Mouse (Mus musculus): ENCODE measurements around the gene Map6.

Gene Map6

DNA sequence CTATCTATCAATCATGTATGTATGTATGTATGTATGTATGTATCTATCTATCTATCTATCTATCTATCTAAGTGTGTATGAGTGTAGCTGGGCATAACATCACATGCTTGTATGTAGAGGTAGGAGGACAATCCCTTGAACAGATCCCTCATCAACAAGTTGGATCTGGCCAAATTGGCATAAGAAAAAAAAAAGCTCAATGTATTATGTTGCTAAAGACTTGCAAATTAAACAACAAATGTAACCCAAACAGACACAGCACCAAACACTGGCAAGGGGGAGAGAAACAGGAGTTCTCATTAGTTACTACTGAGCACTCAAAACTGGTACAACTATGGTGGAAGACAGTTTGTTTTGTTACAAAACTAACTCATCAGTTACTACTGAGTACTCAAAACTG lies 2.6 kb upstream of the Map6 start:
- in situ Hi-C loops (cut with MboI, MseI) = no loop called here

DNA sequence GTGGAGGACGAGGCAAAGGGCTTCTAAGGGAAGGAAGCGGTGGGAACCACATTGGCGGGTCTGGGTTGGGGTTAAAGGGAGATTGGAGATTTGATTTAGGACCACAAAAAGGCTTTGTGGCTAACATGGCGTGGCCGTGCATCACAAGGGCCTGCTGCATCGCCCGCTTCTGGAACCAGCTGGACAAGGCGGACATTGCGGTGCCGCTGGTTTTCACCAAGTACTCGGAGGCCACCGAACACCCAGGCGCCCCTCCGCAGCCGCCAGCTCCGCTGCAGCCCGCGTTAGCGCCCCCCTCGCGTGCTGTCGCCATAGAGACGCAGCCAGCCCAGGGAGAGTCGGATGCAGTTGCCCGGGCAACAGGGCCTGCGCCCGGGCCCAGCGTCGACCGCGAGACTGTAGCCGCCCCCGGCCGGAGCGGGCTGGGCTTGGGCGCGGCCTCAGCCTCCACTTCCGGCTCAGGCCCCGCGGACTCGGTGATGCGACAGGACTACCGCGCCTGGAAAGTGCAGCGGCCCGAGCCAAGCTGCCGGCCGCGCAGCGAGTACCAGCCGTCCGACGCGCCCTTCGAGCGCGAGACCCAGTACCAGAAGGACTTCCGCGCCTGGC lies 754 bp downstream of the Map6 start:
- in situ Hi-C loops (cut with MboI, MseI) = no loop called here

DNA sequence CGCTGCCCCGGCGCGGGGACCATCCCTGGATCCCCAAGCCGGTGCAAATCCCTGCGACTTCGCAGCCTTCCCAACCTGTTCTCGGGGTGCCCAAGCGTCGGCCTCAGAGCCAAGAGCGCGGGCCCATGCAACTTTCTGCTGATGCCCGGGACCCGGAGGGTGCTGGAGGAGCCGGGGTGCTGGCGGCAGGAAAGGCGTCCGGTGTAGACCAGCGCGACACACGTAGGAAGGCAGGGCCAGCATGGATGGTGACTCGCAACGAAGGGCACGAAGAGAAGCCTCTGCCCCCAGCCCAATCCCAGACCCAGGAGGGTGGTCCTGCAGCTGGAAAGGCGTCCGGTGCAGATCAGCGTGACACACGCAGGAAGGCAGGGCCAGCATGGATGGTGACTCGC lies 1.3 kb downstream of the Map6 start:
- in situ Hi-C loops (cut with MboI, MseI) = no loop called here

DNA sequence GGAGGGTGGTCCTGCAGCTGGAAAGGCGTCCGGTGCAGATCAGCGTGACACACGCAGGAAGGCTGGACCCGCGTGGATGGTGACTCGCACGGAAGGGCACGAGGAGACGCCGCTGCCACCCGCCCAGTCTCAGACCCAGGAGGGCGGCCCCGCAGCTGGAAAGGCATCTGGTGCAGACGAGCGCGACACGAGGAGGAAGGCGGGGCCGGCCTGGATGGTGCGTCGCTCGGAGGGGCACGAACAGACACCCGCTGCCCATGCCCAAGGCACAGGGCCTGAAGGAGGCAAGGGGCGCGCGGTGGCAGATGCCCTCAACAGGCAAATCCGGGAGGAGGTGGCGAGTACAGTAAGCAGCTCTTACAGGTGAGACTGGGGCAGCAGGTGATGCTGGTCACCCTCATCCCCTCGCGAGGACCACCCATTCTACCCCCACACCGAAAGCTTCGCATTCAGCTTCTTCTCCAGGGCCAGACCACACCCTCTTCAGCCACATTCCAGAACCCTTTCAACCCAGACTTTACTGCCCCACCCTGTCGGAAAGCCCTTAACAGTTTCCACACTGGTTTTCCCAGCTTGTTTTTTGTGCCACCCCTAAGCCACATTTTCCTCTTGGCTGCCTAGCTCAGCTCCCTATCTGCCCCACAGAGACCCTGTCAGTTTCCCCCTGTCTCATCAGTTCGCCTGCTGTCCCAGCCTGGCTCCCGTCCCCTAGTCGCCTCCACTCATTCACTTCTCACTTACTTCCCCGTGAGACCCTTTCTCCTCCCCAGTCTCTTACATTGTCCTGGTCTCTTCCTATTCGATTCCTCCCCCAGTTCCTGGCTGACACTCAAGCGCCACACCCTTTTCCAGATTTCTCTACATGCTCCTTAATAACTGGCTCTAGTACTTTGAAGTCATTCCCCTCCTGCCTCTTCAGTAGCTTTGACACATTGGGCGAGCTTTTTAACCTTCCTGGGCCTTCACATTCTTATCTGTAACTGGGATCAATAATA lies 2.0 kb downstream of the Map6 start:
- in situ Hi-C loops (cut with MboI, MseI) = no loop called here

DNA sequence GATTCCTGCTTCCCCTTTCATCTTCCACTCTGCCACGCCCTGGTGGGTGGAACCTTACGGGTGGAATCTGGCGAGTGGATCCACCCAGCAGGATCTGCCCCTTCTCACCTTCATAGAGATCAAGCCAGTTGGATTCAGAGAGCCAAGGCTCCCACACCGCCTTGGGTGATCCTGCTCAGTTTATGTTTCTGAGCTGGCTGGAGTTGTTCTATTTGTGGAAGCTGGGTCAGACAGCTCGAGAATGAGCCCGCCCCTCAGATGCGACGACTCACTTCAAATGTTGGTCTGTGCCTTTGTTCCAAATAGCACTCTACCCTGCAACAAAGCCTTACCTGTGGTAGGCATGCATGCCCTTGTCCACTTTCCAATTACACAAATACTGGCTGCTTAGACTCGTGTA lies 4.4 kb downstream of the Map6 start:
- in situ Hi-C loops (cut with MboI, MseI) = no loop called here

DNA sequence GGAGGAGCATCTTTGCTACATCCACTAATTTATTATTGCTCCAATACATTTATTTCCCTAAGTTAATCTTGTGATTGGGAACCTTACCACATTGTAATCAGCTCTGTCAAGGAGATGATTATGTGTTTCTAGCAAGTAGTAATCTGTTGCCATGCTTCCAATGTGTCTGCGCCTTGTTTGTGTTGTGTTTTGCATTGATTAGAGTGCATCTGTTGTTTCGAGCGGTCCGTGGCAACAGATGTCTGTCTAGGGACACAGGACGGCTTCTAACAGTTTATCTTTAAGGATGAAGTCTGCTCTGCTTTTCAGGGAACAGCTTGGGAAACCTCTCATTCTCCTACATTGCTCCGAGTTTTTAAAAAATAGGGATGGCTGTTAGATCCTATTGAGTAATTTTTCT lies 7.9 kb downstream of the Map6 start:
- in situ Hi-C loops (cut with MboI, MseI) = no loop called here

DNA sequence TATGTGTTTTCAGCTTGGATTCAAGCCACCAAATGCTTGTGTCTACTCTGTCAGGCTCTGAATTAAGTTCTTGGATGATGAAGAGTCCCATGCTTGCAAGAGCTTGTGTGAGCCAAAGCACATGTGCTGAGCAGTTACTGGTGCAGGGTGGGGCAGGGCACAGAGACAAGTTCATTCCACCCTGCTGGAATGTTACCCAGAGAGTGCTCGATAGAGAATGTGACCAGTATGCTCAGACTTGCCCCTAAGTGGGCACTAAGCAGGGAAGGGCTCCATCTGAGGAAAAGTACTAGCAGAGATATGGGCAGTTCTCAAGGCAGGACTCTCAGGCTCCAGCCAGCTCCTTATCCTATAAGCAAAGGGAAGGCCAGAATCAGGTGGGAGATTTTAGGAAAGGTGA lies 9.4 kb downstream of the Map6 start:
- in situ Hi-C loops (cut with MboI, MseI) = no loop called here

DNA sequence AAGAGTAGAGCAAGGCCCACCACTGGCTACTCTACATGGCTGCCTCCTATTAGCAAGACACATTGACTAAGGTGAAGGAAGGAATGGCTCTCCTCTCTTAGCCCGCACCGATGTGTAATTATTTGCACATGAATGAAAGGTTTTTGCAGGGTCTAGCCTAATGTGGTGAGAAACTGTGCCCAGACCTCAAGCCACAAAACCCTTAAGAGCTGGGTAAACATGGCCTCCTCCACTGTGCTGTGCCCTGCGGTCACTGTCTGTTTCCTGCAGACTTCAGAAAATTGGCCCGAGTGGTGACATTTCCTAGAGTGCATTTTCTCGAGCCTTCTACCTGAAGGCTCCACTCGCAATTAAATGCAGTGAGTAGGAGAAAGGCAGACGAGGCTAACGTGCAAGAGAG lies 11.1 kb downstream of the Map6 start:
- in situ Hi-C loops (cut with MboI, MseI) = no loop called here

DNA sequence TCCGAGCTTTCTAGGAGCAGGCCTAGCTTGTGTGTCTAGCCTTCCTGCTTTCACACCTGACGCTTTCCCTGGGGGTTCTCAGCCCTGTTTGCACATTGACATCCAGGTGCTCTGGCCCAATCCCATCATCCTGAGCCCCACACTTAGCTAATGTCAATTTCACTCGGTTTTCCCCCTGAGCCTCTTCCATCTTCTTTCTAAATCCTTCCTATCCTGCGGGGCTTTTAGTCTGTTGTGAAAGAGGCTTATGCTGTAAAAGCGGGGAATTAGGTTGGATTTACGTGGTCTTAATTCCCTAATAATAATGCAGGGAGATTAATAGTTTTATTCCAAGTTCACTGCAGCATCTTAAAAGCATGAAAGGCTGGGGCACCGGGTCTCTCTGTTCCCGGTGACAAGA lies 12.3 kb downstream of the Map6 start:
- in situ Hi-C loops (cut with MboI, MseI) = no loop called here

DNA sequence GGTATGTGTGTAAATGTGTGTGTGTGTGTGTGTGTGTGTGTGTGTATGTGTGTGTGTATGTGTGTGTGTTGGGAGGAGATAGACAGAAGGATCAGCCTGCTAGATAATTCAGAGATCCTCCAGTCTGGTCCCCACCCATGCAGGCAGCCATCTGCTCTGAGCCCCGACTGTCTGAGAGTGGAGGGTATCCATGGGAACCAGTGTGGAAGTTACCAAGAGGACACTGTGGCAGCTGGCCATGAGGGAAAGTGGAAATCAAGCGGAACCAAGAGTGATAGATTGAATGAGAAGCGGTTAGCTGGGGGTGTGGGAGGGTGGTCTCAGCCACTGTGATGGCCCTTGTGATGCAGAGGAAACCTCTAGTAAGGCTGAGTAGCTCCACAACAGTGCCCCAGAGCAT lies 20.0 kb downstream of the Map6 start:
- in situ Hi-C loops (cut with MboI, MseI) = no loop called here

DNA sequence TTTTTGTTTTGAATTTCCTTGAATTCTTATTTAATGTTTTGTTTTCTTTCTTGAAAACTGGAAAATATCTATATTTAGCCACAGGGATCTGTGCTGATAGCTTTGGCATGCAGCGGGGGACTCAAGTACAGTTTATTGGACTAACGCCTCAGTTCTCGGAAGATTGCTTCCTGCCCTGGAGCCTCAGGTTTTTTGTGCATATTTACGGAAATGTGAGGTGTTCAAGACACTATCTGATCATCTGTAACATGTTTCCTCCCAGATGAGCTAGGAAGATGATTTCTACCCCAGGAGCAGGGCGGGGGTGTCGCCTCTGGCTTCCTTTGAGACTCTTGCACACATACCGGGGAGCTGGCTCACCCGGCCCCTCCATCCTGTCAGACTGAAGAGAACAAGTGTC lies 22.8 kb downstream of the Map6 start:
- in situ Hi-C loops (cut with MboI, MseI) = no loop called here

DNA sequence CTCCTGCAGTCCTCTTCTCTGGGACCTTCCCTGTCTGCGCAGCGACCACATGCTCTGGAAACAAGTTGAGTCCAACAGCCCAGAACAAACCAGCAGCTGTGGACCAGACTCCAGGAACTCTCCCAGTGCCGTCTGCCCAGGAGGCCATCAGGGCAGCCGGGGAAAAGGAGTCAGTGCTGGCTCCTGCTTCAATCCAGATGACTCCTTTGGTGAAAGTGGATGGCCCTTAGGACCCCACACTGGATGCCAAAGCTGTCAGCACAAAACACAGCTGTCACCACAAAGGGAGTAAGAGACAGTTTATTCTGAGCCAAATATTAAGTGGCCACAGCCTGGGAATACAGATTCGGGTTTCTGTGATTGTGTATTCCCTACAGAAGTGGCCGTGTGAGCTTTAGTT lies 23.7 kb downstream of the Map6 start:
- in situ Hi-C loops (cut with MboI, MseI) = no loop called here

DNA sequence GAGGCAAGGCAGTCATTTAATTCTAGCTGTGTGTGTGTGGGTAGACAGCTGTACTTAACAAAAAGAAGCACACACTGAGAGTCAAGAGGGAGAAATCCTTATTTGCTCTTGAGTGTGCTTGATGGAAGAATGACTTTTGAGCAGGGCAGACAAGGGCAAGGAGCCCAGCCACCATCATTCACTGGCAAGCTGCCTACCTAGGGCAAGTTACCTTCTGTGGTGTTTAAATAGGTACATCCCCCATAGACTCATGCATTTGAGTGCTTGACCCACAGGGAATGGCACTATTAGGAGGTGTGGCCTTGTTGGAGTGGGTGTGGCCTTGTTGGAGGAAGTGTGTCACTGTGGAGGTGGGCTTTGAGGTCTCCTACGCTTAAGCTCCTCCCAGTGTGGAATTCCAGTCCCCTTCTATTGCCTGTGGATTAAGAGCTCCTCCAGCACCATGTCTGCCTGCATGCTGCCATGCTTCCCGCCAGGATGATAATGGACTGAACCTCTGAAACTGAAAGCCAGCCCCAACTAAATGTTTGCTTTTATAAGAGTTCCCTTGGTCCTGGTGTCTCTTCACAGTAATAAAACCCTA lies 27.0 kb downstream of the Map6 start:
- in situ Hi-C loops (cut with MboI, MseI) = no loop called here

DNA sequence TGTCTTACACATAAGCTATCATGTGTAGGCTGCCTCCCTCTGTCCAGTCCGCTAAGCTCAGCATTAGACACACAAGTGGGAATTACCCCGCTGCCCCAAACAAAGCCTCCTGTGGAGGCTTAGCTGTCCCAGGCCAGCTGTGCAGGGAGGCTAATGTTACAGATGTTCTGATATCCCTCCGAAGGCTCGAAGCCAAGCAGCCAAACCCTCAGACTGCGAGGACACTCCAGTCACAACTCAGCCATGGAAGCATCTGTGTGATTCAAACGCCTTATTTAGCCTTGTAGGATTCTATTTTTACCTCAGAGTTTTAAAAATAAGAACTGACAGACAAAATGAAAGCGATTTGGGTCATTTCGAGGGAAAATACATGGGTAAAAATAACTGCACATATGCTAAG lies 27.9 kb downstream of the Map6 start:
- in situ Hi-C loops (cut with MboI, MseI) = no loop called here

DNA sequence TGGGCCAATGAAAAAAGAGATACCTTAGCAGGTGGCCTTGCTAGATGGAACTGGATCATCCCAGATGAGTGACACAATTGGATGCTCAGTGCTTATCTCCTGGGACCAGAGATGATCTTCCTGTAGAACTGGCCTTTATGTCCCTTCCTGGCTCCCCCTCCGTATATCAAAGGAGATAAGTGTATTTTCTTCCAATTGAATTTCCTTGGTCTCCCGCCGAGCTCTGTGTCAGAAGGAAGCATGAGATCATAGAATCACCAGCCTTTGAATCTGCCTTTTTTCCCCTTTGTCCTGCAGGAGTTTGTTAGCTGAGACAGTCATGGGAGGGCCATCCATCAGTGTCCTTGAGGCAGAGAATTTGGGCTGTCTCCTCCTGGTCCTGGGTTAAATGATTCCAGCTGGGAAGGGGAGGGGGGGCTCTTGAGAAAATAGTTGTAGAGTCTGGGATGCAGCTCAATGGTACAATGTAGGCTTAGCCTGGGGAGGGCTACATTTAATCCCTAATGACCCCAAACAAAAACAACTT lies 33.5 kb downstream of the Map6 start:
- in situ Hi-C loops (cut with MboI, MseI) = no loop called here

DNA sequence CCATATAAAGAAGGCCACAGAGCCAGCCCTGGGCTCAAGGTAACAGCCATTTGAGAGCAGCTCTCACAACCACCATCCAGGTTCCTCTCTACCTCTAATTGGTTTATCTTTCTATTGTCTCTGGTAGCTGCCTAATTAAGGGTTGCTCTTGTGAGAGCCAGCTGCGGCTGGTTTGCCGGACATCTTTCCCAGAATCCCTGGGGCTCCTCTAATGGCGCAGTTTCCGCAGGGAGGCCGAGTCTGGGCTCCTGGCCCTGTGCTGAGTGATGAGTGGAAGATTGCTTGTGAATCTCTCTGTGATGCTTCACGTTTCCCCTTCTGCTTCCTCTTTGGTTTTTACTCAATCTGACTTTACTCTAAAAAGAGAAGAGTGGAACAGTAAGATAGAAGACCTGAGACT lies 36.8 kb downstream of the Map6 start:
- in situ Hi-C loops (cut with MboI, MseI) = no loop called here

DNA sequence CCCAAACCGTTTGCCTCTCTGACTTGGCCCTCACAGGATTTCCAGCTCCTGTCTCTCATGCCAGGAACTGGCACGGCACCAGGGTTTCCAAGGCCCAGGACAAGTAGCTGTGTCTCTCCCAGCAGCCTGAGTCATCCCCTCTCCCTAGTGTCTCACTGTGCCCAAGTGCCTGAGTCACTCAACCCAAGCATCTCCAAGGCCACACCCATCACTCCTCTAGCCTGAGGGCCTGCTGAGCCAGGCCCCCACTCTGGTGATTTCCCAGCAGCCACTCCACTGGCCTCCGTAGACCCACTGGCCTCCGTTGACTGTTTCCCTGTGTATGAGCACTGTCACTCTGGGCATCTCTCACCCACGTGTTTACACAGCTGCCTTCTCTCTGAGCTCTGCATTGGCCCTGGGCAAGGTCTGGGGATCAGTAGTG lies 37.7 kb downstream of the Map6 start:
- in situ Hi-C loops (cut with MboI, MseI) = no loop called here

DNA sequence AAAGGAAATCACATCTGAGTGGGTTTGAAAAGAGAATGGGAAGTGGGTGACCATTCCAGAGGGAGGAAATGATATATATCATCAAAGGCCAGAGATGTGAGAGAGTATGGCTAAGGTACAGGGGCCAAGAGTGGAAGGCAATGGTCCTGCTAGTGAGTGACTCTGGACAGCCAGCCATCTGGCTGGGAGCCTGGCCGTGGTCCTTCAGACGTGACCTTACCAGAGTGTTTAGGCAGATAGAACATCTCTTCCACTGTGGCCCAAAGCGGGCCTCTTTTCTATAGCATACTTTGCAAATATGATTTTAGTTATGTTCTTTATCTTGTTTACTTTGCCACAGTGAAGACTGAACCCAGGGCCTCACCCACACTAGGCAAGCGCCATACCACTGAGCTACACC lies 38.4 kb downstream of the Map6 start:
- in situ Hi-C loops (cut with MboI, MseI) = no loop called here

DNA sequence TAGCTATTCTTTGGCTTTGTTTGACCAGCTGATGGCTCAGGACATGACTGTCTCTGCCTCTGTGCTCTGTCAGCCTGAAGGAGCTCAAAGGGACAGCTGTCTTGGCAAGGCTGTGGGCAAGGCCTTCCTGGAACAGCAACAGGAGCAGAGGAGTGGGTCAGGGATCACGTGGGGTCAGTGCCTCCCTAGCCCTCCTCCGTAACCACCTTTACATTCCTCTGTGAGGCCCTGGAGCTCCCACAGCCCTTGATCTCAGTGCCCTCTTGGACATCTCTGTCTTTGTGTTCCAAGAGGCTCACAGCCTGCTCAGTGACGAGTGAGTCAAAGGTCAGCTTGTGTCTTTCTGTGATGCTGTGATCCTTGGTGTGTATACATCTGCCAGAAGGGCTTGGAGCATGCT lies 39.4 kb downstream of the Map6 start:
- in situ Hi-C loops (cut with MboI, MseI) = no loop called here

DNA sequence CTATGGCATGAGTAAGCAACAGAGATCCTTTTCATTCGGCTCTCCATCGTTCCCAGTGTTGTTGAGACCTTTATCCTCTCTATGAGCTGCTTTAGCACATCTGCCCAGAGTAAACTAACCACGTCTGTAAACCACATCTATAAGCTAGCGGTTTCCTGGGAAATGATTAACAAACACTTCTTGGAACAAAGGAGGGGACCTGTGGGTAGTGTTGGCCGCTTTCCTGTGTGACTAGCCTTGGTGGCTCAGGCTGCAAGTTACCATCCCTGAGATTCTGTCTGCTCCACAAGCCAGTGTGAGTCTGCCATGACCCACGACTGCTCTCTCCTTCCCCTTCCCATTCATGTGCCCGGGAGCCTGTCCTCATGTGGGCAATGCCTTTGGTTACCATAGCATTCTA lies 44.2 kb downstream of the Map6 start:
- in situ Hi-C loops (cut with MboI, MseI) = no loop called here

DNA sequence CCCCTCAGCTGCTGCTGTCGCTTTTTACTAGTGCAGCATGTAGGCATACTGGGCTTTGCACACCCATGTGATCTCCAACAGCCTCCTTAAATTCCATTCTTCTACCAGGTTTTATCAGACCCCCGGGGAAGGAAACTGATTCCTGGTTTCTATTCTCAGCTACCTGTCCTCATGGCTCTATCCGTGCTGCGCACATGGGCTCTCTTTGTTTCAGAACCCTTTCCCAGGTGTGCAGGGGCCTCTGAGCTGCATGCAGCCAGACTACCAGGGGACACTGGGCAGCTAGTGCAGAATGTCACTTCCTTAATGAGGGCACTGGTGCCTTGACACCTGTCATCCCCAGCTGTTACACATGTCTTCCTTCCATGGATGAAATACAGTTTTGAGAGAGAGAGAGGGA lies 44.8 kb downstream of the Map6 start:
- in situ Hi-C loops (cut with MboI, MseI) = no loop called here

DNA sequence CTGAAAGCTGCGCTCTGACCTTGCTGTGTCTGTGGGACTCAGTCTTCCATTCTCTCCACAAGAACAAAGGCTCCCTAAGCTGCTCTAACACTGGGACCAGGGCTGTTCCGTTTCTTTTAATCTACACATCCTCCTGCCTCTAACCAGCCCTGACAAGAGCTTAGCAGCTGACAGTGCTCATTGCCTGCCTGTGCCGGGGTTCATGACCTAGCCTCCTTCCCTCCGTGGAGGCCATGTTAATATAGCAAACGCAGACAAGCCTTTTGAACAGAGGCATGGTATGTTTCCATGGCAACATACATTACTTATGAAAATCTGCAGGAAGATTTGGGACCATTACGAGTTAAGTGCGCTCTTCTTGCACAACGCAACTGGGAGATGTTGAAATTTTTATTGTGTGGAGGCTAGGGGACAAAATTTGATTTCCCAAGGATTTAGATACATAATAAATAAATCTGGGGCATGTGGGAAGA lies 45.5 kb downstream of the Map6 start:
- in situ Hi-C loops (cut with MboI, MseI) = no loop called here

DNA sequence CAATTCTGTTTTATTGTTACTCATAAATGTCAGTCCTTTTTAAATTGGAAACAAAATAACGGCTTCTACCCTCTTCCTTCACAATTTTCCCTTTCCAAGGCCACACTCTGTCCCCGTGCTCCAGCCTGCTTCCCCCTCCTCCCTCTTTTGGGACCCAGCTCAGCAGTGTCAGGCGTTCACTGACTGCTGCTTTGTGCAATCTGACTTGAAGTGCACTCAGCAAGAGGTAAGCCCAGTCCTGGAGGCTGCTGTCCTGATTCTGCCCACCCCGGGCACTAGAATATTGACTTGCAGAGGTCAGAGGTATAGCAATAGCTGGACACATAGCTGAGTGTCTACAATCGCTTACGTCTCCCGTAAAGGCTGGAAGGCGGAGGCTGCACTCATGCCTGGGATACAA lies 46.0 kb downstream of the Map6 start:
- in situ Hi-C loops (cut with MboI, MseI) = no loop called here
